Mouse (Mus musculus) gastrocnemius, adult 8-10 months (tissue): ENCODE data around the gene Bend4. TPM values are rescaled to one million over a fixed set of nuclear protein-coding genes. Genes with fewer than 3 reads are reported as not detected.

Source experiments
- DNase-seq, 2 experiments: peaks; one replicate each; pipeline ENCODE4 v3.0.0; 2022; ENCODE audit warnings: low spot score in 2 of 2
- total RNA-seq, 4 experiments: library from RNA; stranded (reverse); gene quantifications; 2 replicates each; pipeline ENCODE4 v1.2.4; 2022

Bend4 gene
- total RNA-seq, 4 experiments from 2014 or later = 0.11 to 0.22 (median 0.14) TPM

- no peak for DNase-seq
Measured at GRCm38 (mm10) chr5:67419407-67419806, 8.7 kb downstream of the Bend4 start.

- DNase-seq = no peak
Measured at GRCm38 (mm10) chr5:67411475-67411874, 16.6 kb downstream of the Bend4 start.

GRCm38 (mm10) chr5:67410426-67410825 is 17.7 kb downstream of the Bend4 start:
- DNase-seq = no peak

- DNase-seq = no peak
Measured at GRCm38 (mm10) chr5:67408391-67408790, 19.7 kb downstream of the Bend4 start.

- no peak for DNase-seq
Measured at GRCm38 (mm10) chr5:67404919-67405318, 23.2 kb downstream of the Bend4 start.

GRCm38 (mm10) chr5:67404380-67404779 is 23.7 kb downstream of the Bend4 start:
- no peak for DNase-seq

GRCm38 (mm10) chr5:67401612-67402011 is 26.5 kb downstream of the Bend4 start:
- DNase-seq = no peak

- no peak for DNase-seq
Measured at GRCm38 (mm10) chr5:67400608-67401480, 27.3 kb downstream of the Bend4 start.

GRCm38 (mm10) chr5:67399876-67400607 is 28.1 kb downstream of the Bend4 start:
- no peak for DNase-seq

GRCm38 (mm10) chr5:67397186-67397585 is 30.9 kb downstream of the Bend4 start:
- DNase-seq = no peak

- no peak for DNase-seq
Measured at GRCm38 (mm10) chr5:67395211-67395851, 32.8 kb downstream of the Bend4 start.

GRCm38 (mm10) chr5:67393951-67394350 is 34.2 kb downstream of the Bend4 start:
- no peak for DNase-seq

- no peak for DNase-seq
Measured at GRCm38 (mm10) chr5:67382556-67382955, 45.6 kb downstream of the Bend4 start.

GRCm38 (mm10) chr5:67381690-67382089 is 46.4 kb downstream of the Bend4 start:
- DNase-seq = no peak

GRCm38 (mm10) chr5:67377044-67377621 is 51.0 kb downstream of the Bend4 start:
- DNase-seq = no peak

GRCm38 (mm10) chr5:67362931-67363330 is 65.2 kb downstream of the Bend4 start:
- DNase-seq = no peak

- no peak for DNase-seq
Measured at GRCm38 (mm10) chr5:67362316-67362715, 65.8 kb downstream of the Bend4 start.

- no peak for DNase-seq
Measured at GRCm38 (mm10) chr5:67348949-67349348, 79.2 kb downstream of the Bend4 start.

- no peak for DNase-seq
Measured at GRCm38 (mm10) chr5:67347060-67347459, 81.0 kb downstream of the Bend4 start.
